Mouse (Mus musculus): ENCODE measurements at regions not wholly inside any gene's neighbourhood (a gene's known extent, or its start where the extent isn't known, plus 50 kb on each side); places are given as distances from the start of the nearest gene placed in this dataset.

- DNase-seq (ENCODE audit: low spot score): no peak
These were observed 156.5 kb downstream of the Rplp1 start for GRCm38 (mm10) chr9:61757806-61758205.

GRCm38 (mm10) chr9:61756801-61757342 lies 157.5 kb downstream of the Rplp1 start:
- peak; percentile 89 for DNase-seq (ENCODE audit: low spot score)

GRCm38 (mm10) chr9:61756224-61756800 lies 158.0 kb downstream of the Rplp1 start:
- DNase-seq (ENCODE audit: low spot score): no peak

DNA sequence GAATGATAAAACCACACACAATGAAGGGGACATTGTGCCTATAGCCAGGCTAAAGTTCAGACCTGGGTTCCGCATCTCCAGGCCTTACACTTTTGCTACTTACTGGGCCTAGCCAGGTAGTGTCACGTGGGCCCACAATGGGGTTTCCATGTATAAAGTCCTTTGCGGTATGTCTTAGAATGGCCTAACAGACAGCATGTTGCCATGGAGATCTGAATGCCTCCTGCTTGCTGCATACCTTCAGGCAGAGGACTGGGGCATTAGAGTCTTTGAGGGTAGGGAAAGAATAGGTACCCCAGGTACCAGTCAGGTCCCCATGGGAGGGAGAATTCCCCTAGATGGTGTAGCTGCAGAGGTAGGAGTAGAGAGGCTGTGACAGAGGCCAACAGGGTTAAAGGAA lies 159.0 kb downstream of the Rplp1 start:
- no peak for DNase-seq (ENCODE audit: low spot score)

GRCm38 (mm10) chr9:61753795-61754194 lies 160.5 kb downstream of the Rplp1 start:
- no peak for DNase-seq (ENCODE audit: low spot score)

DNA sequence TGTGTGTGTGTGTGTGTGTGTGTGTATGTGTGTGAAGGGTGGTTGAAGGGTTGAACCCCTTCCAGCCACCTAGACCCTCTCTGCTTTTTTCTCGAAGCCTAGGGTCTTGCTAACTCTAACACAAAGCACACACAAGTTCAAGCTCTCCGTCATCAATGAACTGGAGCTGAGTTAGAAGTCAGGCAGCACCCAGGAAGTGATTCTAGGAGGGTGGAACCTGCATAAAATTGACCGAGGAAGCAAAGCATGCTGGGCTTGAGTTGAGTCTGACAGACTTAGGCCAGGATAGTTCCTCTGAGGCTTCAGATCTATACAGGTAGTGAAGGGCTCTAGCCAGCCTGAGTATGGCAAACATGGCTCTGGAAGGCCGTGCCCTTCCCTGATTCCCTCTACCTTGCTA lies 165.1 kb downstream of the Rplp1 start:
- DNase-seq (ENCODE audit: low spot score): no peak

GRCm38 (mm10) chr9:61748416-61748815 lies 165.9 kb downstream of the Rplp1 start:
- DNase-seq (ENCODE audit: low spot score): no peak

DNA sequence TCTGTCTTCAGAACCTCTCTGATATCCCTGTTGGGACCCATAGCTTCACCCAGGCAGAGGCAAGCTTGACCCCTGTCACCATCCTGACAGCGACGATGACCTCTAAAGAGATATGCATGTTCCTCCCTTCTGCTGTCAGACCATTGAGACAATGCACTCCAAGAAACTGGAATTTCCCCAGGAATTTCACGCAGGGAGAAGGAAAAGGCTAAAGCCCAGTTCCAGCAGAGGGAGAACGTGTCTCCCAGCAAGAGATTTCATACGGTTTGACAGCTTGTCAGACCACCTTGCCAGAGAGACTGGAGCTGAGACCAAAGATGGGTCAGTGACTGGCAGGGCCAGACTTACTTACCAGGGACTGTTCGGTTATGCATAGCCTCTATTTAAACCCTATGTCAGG lies 167.9 kb downstream of the Rplp1 start:
- DNase-seq (ENCODE audit: low spot score): no peak

GRCm38 (mm10) chr9:61745301-61745801 lies 169.0 kb downstream of the Rplp1 start:
- peak; percentile 41 for DNase-seq (ENCODE audit: low spot score)

GRCm38 (mm10) chr9:61733540-61733939 lies 180.8 kb downstream of the Rplp1 start:
- DNase-seq (ENCODE audit: low spot score): no peak

GRCm38 (mm10) chr9:61732747-61733146 lies 181.6 kb downstream of the Rplp1 start:
- DNase-seq (ENCODE audit: low spot score): no peak

DNA sequence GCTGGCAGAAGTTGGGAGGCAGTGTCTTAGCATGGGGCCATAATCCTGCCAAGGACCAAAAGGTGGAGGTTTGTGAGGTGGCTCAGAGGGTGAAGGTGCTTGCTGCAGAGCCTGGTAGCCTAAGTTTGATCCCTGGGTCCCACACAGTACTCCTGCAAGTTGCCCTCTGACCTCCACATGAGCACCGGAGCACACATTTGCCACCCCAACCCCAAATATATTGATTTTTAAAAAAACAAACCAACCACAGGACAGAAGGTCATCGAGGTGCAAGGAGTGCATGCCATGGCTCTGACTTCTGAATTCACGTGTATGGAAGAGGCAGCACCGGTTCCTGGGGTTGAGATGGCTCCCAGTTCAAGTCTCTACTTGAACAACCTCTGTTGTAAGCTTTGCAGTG lies 186.2 kb downstream of the Rplp1 start:
- no peak for DNase-seq (ENCODE audit: low spot score)

- no peak for DNase-seq (ENCODE audit: low spot score)
These were observed 186.7 kb downstream of the Rplp1 start for GRCm38 (mm10) chr9:61727651-61728050.

DNA sequence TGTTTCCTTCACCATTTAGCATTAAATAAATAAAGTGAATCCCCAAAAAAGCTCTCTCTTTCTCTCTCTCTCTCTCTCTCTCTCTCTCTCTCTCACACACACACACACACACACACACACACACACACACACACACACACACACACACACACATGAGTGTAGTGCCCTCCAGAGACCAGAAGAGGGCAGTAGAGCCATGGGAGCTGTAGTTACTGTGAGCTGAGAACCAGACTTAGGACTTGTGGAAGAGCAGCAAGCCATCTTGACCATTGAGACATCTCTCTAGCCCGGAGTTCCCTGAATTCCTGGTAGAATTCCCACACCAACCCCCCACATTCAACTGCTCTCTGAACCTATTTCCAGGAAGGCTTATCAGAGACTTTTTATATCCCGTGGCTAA lies 190.3 kb downstream of the Rplp1 start:
- DNase-seq (ENCODE audit: low spot score): no peak

DNA sequence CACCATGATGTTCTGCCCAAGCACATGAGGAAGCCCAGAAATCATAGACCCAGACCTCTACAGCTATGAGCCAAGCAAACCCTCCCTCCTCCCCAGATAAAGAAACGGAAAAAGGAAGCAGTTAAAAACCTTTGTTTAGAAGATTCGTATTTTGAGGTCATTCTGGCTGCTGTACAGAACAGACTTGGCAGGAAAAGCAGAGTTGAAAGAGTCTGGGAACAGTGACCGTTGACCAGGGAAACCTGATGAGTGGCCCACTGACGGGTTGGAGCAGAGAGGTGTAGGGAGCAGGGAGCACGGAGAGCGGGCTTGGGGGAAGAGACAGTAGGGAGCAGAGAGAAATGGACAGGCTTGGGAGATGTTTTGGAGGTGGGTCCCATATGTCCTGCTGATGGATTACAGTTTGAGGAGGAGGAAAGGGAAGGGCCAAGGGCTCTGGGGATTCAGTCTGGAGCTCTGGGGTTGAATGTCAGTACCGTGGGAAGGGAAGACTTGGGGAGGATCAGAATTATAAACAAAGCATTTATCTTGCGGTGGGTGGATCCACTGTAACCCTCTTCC lies 191.2 kb downstream of the Rplp1 start:
- DNase-seq (ENCODE audit: low spot score): no peak

DNA sequence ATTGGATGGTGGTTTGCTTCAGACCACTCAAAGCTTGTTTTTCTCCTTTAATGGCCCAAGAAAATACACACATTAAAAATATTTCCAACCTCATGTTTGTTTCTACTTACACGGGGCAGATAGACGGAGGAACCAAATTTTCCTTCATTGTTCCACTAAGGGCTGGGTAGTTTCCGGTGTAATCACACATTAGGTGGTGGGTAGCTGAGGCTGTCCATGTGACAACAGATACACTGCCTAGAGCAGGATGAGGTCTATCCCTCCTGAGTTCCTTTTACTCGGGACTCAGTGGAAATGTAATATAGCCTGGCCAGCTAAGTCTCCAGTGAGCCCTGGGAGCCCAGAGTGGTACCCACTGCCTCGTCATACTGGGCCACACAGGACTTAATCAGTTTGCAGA lies 192.5 kb downstream of the Rplp1 start:
- no peak for DNase-seq (ENCODE audit: low spot score)

DNA sequence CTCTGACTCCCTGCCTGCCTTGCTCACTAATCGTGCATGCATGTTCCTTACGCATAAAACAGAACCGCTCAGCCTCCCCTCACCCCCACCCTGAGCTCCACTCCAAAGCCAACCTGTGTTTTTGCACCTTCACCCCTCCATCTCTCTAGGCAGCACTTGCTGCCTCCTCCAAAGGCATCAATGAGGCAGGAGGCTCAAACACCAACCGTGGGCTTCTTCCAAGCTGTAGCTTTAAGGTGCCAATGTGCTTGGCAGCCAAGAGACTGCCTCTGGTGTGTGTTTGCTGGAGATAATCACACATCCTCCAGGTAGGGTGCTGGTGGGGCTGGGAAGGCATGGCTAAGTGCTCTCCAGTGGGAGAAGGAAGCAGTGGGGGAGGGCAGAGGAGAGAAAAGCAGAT lies 193.3 kb downstream of the Rplp1 start:
- DNase-seq (ENCODE audit: low spot score): no peak

DNA sequence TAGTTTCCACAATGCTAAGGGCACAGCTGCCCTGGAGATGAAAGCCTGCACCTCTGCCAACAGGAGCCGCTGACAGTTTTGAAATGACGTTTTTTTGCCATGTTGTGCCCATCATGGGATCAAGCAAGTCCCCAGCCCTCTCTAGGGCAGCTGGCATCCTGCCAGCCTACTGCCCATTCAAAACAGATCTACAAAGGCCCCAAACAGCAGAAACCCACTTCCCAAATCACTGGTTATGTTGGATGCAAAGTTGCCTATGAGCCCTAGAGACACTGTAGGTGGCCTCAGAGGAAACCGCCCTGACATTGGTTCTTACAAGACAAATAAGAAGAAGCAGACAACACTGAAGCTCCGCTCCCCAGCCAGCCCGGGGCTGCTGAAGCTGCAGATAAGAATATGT lies 194.1 kb downstream of the Rplp1 start:
- peak; percentile 27 for DNase-seq (ENCODE audit: low spot score)

GRCm38 (mm10) chr9:61716751-61717150 lies 197.6 kb downstream of the Rplp1 start:
- no peak for DNase-seq (ENCODE audit: low spot score)

DNA sequence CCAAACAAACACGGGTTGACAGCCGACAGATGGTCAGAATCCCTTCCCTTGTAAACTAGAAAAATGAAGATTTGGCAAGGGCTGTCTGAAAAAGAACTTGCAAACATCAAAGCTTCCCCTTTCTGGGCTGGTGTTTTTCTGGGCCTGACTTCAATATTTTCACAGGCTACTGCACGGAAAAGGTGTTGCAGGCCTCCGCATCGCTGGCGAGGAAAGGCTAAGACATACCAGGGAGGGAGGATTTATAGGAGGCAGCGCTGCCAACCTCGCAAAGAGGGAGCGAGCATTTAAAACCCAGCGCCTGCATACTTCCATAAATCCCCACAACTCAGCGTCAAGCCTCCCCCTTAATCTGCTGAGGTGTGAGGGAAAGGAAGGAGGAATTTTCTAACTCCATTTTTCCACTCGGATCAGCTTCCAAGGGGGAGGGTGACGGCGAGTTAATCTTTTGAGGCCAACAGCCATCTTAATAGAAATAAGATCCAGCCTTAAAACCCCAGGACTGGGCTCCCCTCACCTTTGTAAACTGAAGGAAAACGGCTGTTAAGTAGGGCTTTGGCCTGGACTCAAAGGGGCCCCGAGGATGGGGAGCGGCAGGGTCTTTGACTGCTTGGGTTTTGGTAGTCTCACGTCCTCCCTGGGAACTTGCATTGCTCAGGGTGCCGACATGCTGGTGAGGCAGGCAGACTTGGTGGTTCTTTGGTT lies 199.9 kb downstream of the Rplp1 start:
- peak; percentile 17 for DNase-seq (ENCODE audit: low spot score)

DNA sequence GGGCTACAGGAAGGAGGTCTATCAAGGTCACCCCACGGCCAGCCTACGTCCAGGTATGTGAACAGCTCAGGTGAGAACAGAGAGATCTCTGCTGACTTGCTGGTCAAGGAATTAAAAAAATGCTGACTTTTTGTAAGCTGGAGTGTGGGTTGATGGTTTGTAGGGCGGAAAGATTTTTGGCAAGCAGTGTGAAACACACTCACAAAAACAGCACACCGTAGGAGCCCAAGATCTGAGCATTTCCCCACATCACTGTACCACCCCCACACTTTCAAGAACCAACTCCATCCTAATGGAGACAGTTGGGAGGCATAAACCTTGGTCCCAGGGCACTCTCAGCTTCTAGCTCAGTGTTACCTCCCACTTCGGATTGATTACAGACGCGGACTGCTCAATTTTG lies 200.5 kb downstream of the Rplp1 start:
- no peak for DNase-seq (ENCODE audit: low spot score)

GRCm38 (mm10) chr9:61711296-61711695 lies 203.0 kb downstream of the Rplp1 start:
- DNase-seq (ENCODE audit: low spot score): peak; percentile 39

DNA sequence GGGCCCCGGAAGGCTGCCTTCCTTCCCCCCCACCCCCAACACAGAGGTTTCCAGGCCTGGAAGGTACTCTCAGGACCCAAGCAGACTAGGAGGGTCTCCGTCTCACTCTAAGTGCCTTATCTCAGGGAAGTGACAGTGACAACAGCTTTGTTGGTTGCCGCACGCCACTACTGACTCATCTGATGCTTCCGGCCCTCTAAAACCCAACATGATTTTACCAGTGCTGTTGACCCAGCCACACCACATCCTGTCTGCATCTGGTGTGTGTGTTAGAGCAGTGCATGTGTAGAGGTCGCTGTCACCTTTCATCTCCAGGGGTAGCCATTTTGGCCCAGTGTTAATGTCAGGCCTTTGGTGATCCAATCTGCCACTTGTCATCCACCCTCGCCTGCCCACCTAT lies 206.5 kb downstream of the Rplp1 start:
- DNase-seq (ENCODE audit: low spot score): no peak

Data from retina, embryonic 14.5 days (tissue).